10 mouse cellular contexts compared by ENCODE assay signal in genomic region chr3:127930326-127931012, GRCm38 (mm10). TPM values are rescaled to one million over a fixed set of nuclear protein-coding genes. Genes with fewer than 3 reads are reported as not detected.
A peak's percentile ranks its signal among the peaks of the same experiment; 100 is the strongest.
DNase-seq lines count a peak whose midpoint lies in the region; ATAC-seq lines count a peak whose summit lies in the region.
"Had no signal": no experiment of that assay in that cellular context is flagged by ENCODE, and none has a peak within 500 bp of the region (broad histone marks: within the 10 kb centered on the region; RNA-seq: fewer than 3 reads in every experiment).

No protein-coding gene starts in this region.

- H3K27me3 ChIP-seq in kidney, embryonic 16.5 days (ENCODE audit: insufficient read depth, low read length): no peaks in the 10 kb centered on the region
- no peaks in the 10 kb centered on the region for H3K27me3 ChIP-seq in embryonic facial prominence, embryonic 10.5 days (replicated peaks; ENCODE audit: low read depth, poor library complexity, severe bottlenecking)

- H3K4me1 ChIP-seq in kidney, embryonic 16.5 days (ENCODE audit: insufficient read depth, low read length): no peaks in the 10 kb centered on the region
- H3K4me1 ChIP-seq in embryonic facial prominence, embryonic 10.5 days: no peaks in the 10 kb centered on the region

- H3K36me3 ChIP-seq in kidney, embryonic 16.5 days (ENCODE audit: insufficient read depth, low read length): no peaks in the 10 kb centered on the region
- H3K36me3 ChIP-seq in embryonic facial prominence, embryonic 10.5 days (replicated peaks): no peaks in the 10 kb centered on the region

- DNase-seq in kidney, postnatal 36 days: no peak
- no peak for DNase-seq in embryonic facial prominence, embryonic 10.5 days (ENCODE audit: low spot score)
- peak; percentile 84 for DNase-seq in liver
- peak; percentile 56 to 78 for DNase-seq in spleen, postnatal 36 days (ENCODE audit: low spot score in 2 of 2)
- DNase-seq in urinary bladder, adult 2 months (ENCODE audit: low spot score): no peak
- no peak for DNase-seq in adipocyte (ENCODE audit: low spot score)
- DNase-seq: adrenal gland, adult 8-10 months; cerebellum, postnatal 36 days; thymus, postnatal 25 days had no signal

- H3K9me3 ChIP-seq in kidney, embryonic 16.5 days (ENCODE audit: low read length): no peaks in the 10 kb centered on the region
- no peaks in the 10 kb centered on the region for H3K9me3 ChIP-seq in embryonic facial prominence, embryonic 10.5 days

- 86% methylated on average over 9 of the region's 9 CpGs for WGBS in kidney, embryonic 16.5 days
- WGBS in embryonic facial prominence, embryonic 10.5 days: 84% methylated on average over 9 of the region's 9 CpGs

- no peak overlapping the region for H3K4me2 ChIP-seq in kidney, embryonic 16.5 days (replicated peaks; ENCODE audit: low read depth, low read length)

- H3K4me3 ChIP-seq in kidney, embryonic 16.5 days (ENCODE audit: low read length): no peak overlapping the region
- H3K4me3 ChIP-seq in embryonic facial prominence, embryonic 10.5 days: no peak overlapping the region

- no peak overlapping the region for H3K27ac ChIP-seq in kidney, embryonic 16.5 days (ENCODE audit: low read length)
- H3K27ac ChIP-seq in embryonic facial prominence, embryonic 10.5 days (replicated peaks): 0 out of 2 replicates have a peak overlapping the region, but pooled peaks have one; percentile 30

- ATAC-seq in kidney, embryonic 16.5 days (ENCODE audit: low FRiP score, low TSS enrichment): peak; percentile 61; the same call in 1 of the 2 replicates

- no peak overlapping the region for H3K9ac ChIP-seq in kidney, embryonic 16.5 days (replicated peaks; ENCODE audit: low read length)

RNA-seq across cellular contexts. Expression of gene Fam241a, which starts 34.3 kb away (rescaled TPM):
- 3.7 and 5.0 TPM in 2 replicates for polyA plus RNA-seq in kidney, embryonic 16.5 days (2015; fragmentation: Nextera tagmentation; extraction: Ambion mirVana)
- polyA plus RNA-seq in embryonic facial prominence, embryonic 10.5 days (2016; fragmentation: Nextera tagmentation; extraction: Ambion mirVana): 2.7 and 3.9 TPM in 2 replicates
- 17.5 and 18.3 TPM in 2 replicates for polyA plus RNA-seq in urinary bladder, adult 2 months (2012; rRNA removed)

Comparison
In these comparisons a context has a peak if more than half of its experiments do, and no peak if none do; other contexts are left out.
1. DNase-seq: peak in liver (single experiment) and spleen, postnatal 36 days (2 of 2); none in kidney, postnatal 36 days (0 of 2), embryonic facial prominence, embryonic 10.5 days (single experiment), urinary bladder, adult 2 months (single experiment) and adipocyte (single experiment).